Mouse (Mus musculus): ENCODE results near the gene Msn. TPM values are rescaled to one million over a fixed set of nuclear protein-coding genes. Genes with fewer than 3 reads are reported as not detected.
"Not testable (repeated sequence)": the region's sequence is repeated elsewhere in the genome, so short reads cannot be mapped to it uniquely, and the experiment has no call there.

The Msn gene
- polyA plus RNA-seq, 1 experiment from 2014 or later = 81.5 TPM

DNA sequence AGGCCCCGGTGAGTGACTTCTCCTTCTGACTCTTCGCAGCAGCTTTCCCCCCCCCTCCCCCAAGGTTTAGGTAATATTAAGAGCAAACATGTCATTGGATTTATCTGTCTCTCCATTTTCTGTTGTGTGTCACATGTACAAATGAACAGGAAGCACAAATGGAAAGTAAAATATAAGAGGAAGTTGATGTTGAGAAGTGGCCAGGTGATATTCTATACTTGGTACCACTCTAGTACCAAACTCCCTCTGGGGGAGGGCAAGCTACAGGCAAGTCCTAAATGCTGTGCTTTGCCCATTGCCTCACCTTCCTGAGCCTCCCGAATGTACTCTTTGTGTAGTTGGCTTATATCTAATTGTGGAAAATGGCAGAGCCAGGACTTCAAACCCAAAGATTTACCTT is 62.1 kb downstream of the Msn start:
- WGBS = 91% methylated on average over 3 of the region's 3 CpGs
- H3K27me3 ChIP-seq = no peaks in the 10 kb centered on the region
- H3K9me3 ChIP-seq = no peaks in the 10 kb centered on the region
- no peak overlapping the region for H3K4me3 ChIP-seq (replicated peaks)
- no peaks in the 10 kb centered on the region for H3K36me3 ChIP-seq (replicated peaks)
- H3K4me2 ChIP-seq = no peak overlapping the region
- H3K27ac ChIP-seq = no peak overlapping the region
- no peak overlapping the region for H3K9ac ChIP-seq
- ATAC-seq (ENCODE audit: low FRiP score) = no peak
- H3K4me1 ChIP-seq = no peaks in the 10 kb centered on the region

GRCm38 (mm10) chrX:96162571-96162970 is 66.7 kb downstream of the Msn start:
- ATAC-seq (ENCODE audit: low FRiP score) = no peak
- Histone ChIP-seq H3K27ac (no peak overlapping the region), H3K4me3 (replicated peaks) (no peak overlapping the region), H3K9ac (no peak overlapping the region), H3K9me3 (no peaks in the 10 kb centered on the region), H3K4me2 (no peak overlapping the region), H3K36me3 (replicated peaks) (no peaks in the 10 kb centered on the region; the same call in 1 of the 2 replicates), H3K4me1 (no peaks in the 10 kb centered on the region), H3K27me3 (no peaks in the 10 kb centered on the region)
- WGBS = 92% methylated on average over 2 of the region's 2 CpGs

DNA sequence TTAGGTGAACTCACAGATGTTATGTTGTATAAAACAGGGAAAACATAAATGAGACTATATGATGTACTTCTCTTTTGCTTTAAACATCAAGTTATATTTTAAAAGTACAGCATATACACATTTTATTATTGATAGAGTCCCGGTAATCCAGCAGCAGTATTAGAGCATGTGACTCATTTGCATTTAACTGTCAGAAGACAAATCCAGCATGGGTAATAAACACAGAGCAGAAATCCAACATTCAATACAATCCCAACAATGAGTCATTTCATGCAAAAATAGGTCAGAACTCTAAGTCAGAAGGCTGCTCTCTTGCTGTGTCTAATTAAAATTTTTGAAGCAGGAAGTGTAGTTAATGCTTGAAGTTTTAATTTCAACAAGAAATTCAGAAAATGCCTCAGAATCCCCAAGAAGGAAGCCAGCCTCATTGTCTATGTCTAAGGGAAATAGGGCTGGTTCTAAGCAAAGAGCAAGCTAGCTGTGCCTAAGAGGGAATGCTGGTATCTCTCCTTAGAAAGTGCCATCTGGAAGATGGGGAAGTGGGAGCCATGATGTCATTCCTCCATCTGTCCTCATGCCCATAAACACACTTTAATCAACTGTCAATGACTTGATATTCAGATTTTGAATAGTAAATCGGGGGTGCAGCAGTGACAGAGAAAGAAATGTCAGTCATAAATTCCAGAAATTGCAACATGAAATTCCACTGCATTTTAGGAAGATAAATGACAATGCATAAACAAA is 76.0 kb downstream of the Msn start:
- no peak overlapping the region for H3K27ac ChIP-seq
- H3K9ac ChIP-seq = no peak overlapping the region
- no peak overlapping the region for H3K4me3 ChIP-seq (replicated peaks)
- no peak for ATAC-seq (ENCODE audit: low FRiP score)
- no peaks in the 10 kb centered on the region for H3K4me1 ChIP-seq
- H3K9me3 ChIP-seq = no peaks in the 10 kb centered on the region
- no peaks in the 10 kb centered on the region for H3K36me3 ChIP-seq (replicated peaks)
- 85% methylated on average over 2 of the region's 2 CpGs for WGBS
- H3K27me3 ChIP-seq = no peaks in the 10 kb centered on the region
- H3K4me2 ChIP-seq = no peak overlapping the region

DNA sequence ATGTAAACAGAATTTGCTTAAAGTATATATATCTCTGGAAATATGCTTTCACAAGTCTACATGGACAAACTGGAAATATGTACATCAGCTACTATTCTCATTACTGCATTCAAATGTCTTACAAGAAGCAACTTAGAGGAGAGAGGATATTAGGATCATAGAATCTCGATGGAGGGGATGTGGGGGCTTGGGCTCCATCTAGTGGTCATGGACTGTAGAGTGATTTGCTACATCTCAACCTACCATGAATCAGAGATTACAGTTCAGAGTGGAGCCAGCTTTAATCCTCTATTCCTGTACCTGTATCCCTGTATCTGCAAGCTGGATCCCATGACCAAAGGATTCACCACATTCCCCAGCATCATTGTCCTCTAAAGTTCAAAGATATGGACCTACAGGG is 82.6 kb downstream of the Msn start:
- Histone ChIP-seq H3K4me3 (replicated peaks) (no peak overlapping the region), H3K27me3 (no peaks in the 10 kb centered on the region), H3K9me3 (no peaks in the 10 kb centered on the region), H3K4me2 (no peak overlapping the region), H3K4me1 (no peaks in the 10 kb centered on the region), H3K27ac (no peak overlapping the region), H3K9ac (no peak overlapping the region), H3K36me3 (replicated peaks) (no peaks in the 10 kb centered on the region)
- ATAC-seq (ENCODE audit: low FRiP score) = no peak
- whole genome bisulfite sequencing = 11% methylated on average over 1 of the region's 1 CpGs

- Histone ChIP-seq H3K4me1 (no peaks in the 10 kb centered on the region), H3K36me3 (replicated peaks) (no peaks in the 10 kb centered on the region), H3K27me3 (no peaks in the 10 kb centered on the region), H3K4me3 (replicated peaks) (no peak overlapping the region), H3K9me3 (no peaks in the 10 kb centered on the region), H3K9ac (no peak overlapping the region), H3K27ac (no peak overlapping the region), H3K4me2 (no peak overlapping the region)
- WGBS = 77% methylated on average over 5 of the region's 5 CpGs
- ATAC-seq (ENCODE audit: low FRiP score) = no peak
Observed at GRCm38 (mm10) chrX:96184100-96184732, 88.4 kb downstream of the Msn start.

DNA sequence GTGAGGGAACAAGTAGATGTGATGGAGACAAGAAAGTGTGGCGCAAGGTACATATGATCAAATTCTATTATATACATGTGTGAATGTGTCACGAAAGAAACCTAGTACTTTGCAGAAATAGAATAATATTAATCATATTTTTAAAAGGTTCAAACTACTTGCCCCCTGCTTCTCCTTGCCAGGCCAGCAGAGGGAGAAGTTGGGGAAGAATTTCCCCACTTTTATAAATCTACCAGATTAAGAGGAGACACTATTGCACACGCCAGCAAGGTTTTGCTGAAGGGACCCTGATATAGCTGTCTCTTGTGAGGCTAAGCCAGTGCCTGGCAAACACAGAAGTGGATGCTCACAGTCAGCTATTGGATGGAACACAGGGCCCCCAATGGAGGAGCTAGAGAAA is 109.3 kb downstream of the Msn start:
- H3K27me3 ChIP-seq; H3K36me3 ChIP-seq (replicated peaks); H3K4me1 ChIP-seq; H3K4me2 ChIP-seq; H3K27ac ChIP-seq; H3K4me3 ChIP-seq (replicated peaks); H3K9me3 ChIP-seq; ATAC-seq (ENCODE audit: low FRiP score); H3K9ac ChIP-seq: not testable (repeated sequence)
- WGBS = 88% methylated on average over 3 of the region's 3 CpGs

DNA sequence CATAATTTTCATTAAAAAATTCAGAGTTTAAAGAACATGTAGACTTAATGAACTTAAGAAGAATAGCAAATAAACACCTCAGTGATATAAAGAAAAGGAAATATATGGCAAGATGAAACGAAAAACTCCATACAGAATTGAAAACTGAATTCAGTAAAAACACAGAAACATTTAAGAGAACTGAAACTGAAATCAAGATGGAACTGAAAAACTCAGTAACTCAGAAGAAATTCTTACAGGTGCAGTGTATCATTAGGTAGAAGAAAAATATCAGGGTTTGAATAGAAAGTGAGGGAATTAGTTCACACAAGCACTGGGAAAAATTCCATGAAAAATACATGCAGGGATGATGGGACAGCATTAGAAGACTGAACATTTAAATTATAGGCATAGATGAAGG is 111.0 kb downstream of the Msn start:
- Histone ChIP-seq H3K27ac (no peak overlapping the region), H3K9ac (no peak overlapping the region), H3K4me3 (replicated peaks) (no peak overlapping the region), H3K4me1 (no peaks in the 10 kb centered on the region), H3K36me3 (replicated peaks) (no peaks in the 10 kb centered on the region), H3K27me3 (no peaks in the 10 kb centered on the region), H3K4me2 (no peak overlapping the region), H3K9me3 (no peaks in the 10 kb centered on the region)
- ATAC-seq (ENCODE audit: low FRiP score) = no peak
- 41% methylated on average over 1 of the region's 1 CpGs for WGBS

GRCm38 (mm10) chrX:96218088-96218487 is 122.2 kb downstream of the Msn start:
- Histone ChIP-seq H3K27me3 (no peaks in the 10 kb centered on the region), H3K36me3 (replicated peaks) (no peaks in the 10 kb centered on the region), H3K9ac (no peak overlapping the region), H3K4me1 (no peaks in the 10 kb centered on the region), H3K4me3 (replicated peaks) (no peak overlapping the region), H3K4me2 (no peak overlapping the region), H3K9me3 (no peaks in the 10 kb centered on the region), H3K27ac (no peak overlapping the region)
- ATAC-seq (ENCODE audit: low FRiP score) = no peak
- WGBS = 56% methylated on average over 1 of the region's 1 CpGs

Other genes starting within 250 kb of the Msn start
- gene Las1l, start 139.1 kb upstream of the Msn start, polyA plus RNA-seq (2016; fragmentation: Nextera tagmentation; extraction: Ambion mirVana) = 69.0 and 69.4 TPM in 2 replicates
- not detected in 2 replicates for gene Vsig4, start 197.4 kb downstream of the Msn start, polyA plus RNA-seq (2016; fragmentation: Nextera tagmentation; extraction: Ambion mirVana)